Mouse (Mus musculus) lung, embryonic 14.5 days (tissue): ENCODE results near the gene Zfp524. TPM values are rescaled to one million over a fixed set of nuclear protein-coding genes. Genes with fewer than 3 reads are reported as not detected.

Experiments
- ATAC-seq: fragments of 200-750 bp; cut with Nextera tagmentation; 2 replicates; pipeline ENCODE4 v1.8.0; 2017; ENCODE audit warnings: mild to moderate bottlenecking, moderate TSS enrichment, moderate library complexity; ENCODE audit not compliant: insufficient read depth
- DNase-seq: peaks from one replicate; pipeline ENCODE4 v3.0.0-alpha.2; 2015
- H3K27ac ChIP-seq: fragments of 300-500 bp; sonication (generic); 2 replicates; pipeline ENCODE4 v1.5.1; 2014; ENCODE audit warnings: low read depth, mild to moderate bottlenecking, moderate library complexity
- H3K27me3 ChIP-seq: fragments of 300-500 bp; sonication (generic); 2 replicates; pipeline ENCODE4 v1.6.1; 2014; ENCODE audit warnings: low read length, control low read depth; ENCODE audit not compliant: insufficient read depth
- H3K36me3 ChIP-seq: fragments of 300-500 bp; sonication (generic); 2 replicates; pipeline ENCODE4 v1.6.1; 2014; ENCODE audit warnings: control low read depth; ENCODE audit not compliant: insufficient read depth
- H3K4me1 ChIP-seq: fragments of 300-500 bp; sonication (generic); 2 replicates; pipeline ENCODE4 v1.6.1; 2014; ENCODE audit warnings: antibody characterized with exemption, control low read depth; ENCODE audit not compliant: insufficient read depth
- H3K4me2 ChIP-seq: fragments of 300-500 bp; sonication (generic); 2 replicates; pipeline ENCODE4 v1.6.1; 2014; ENCODE audit warnings: mild to moderate bottlenecking
- H3K4me3 ChIP-seq: fragments of 300-500 bp; sonication (generic); 2 replicates; pipeline ENCODE4 v1.5.1; 2014; ENCODE audit warnings: low read depth, low read length
- H3K9ac ChIP-seq: fragments of 300-500 bp; sonication (generic); 2 replicates; pipeline ENCODE4 v1.6.1; 2014
- H3K9me3 ChIP-seq: fragments of 300-500 bp; sonication (generic); 2 replicates; pipeline ENCODE4 v1.6.1; 2016; ENCODE audit warnings: low read depth, low read length, control low read depth
- CTCF ChIP-seq: IDR thresholded peaks from 2 replicates; pipeline ENCODE4 v1.5.1; 2016; ENCODE audit warnings: antibody characterized with exemption, low read depth
- WGBS: fragments of 180-500 bp; shearing (Covaris S2); extraction: QIAGEN DNeasy Blood & Tissue Kit; methylation state at CpG from one replicate; pipeline ENCODE4 v1.1.7; 2014; 5-methylcytosine and 5-hydroxymethylcytosine counted together
- polyA plus RNA-seq: library from polyadenylated mRNA; unstranded; fragments of >200 nt; fragmentation: Nextera tagmentation; extraction: Ambion mirVana; gene quantifications from 2 replicates; pipeline ENCODE4 v1.2.1, GENCODE M21; 2014

Zfp524 gene
- polyA plus RNA-seq, 1 experiment from 2014 or later: 13.6 TPM

DNA sequence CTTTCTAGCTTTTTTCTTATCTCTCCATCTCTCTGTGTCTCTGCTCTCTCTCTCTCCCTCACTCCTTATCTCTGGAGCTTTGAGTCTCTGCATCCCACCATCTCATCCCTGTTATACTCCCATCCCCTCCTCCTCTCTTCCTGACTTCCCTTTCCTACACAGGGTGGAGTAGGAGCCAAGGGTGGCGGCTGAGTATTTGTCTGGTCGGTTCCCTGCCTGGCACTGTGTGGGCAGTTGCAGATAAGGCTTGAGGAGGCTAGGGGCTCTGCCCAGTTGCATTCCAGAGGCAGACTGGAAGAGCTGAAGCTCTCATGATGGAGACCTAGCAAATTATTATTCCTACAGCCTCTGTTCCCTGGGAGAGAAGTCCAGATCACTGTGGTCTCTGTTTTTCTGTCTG, 26.0 kb upstream of the Zfp524 start:
- Histone ChIP-seq H3K36me3 (peaks cover 16% of the 10 kb centered on the region), H3K27ac (no peak overlapping the region), H3K9me3 (no peaks in the 10 kb centered on the region; the same call in 1 of the 2 replicates), H3K4me2 (no peak overlapping the region), H3K27me3 (no peaks in the 10 kb centered on the region), H3K4me1 (no peaks in the 10 kb centered on the region), H3K4me3 (no peak overlapping the region), H3K9ac (no peak overlapping the region)
- ATAC-seq: no peak
- WGBS: 39% methylated on average over 2 of the region's 2 CpGs
- DNase-seq: no peak
- TF ChIP-seq CTCF: no peak

DNA sequence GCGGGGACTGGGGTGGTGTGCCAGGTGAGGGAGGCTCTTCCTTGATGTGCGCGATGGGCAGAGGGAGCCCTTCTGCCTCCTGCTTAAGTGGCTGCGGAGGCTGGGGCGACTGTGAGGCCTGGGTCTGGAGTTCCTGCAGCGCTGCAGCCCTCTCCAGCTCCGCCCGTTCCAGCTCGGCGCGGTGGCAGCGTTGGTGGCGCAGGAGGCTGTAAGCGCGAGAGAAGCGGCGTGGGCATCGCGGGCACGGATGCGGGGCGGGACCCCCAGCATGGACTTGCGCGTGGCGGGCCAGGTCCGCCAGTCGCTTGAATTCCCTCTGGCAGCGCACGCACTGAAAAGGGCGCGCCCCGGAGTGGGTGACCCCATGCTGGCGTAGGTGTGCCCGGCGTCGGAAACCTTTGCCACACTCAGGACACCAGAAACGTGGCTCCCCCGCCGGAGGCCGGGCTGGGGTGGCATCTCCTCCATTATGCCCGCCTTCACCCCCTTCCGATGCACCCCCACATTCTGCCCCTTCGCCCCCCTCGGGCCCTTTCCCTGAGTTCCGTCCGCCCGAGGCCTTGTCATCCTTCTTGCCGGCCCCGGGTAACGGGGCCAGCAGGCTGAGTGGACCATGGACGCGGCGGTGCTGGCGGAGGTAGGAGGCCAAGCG, 20.7 kb upstream of the Zfp524 start:
- 46% methylated on average over 55 of the region's 55 CpGs for WGBS
- Histone ChIP-seq H3K4me3 (0 out of 2 replicates have a peak overlapping the region, but pooled peaks have one; percentile 4), H3K9me3 (peaks cover 6% of the 10 kb centered on the region; the same call in 1 of the 2 replicates), H3K27ac (no peak overlapping the region), H3K4me2 (peak overlapping the region; percentile 8; the same call in 1 of the 2 replicates), H3K27me3 (0 out of 2 replicates have a peak, but pooled peaks cover 3% of the 10 kb centered on the region), H3K4me1 (peaks cover 9% of the 10 kb centered on the region; the same call in 1 of the 2 replicates), H3K36me3 (peaks cover 24% of the 10 kb centered on the region), H3K9ac (no peak overlapping the region)
- DNase-seq (no peak), ATAC-seq (no peak)
- TF ChIP-seq CTCF: no peak

DNA sequence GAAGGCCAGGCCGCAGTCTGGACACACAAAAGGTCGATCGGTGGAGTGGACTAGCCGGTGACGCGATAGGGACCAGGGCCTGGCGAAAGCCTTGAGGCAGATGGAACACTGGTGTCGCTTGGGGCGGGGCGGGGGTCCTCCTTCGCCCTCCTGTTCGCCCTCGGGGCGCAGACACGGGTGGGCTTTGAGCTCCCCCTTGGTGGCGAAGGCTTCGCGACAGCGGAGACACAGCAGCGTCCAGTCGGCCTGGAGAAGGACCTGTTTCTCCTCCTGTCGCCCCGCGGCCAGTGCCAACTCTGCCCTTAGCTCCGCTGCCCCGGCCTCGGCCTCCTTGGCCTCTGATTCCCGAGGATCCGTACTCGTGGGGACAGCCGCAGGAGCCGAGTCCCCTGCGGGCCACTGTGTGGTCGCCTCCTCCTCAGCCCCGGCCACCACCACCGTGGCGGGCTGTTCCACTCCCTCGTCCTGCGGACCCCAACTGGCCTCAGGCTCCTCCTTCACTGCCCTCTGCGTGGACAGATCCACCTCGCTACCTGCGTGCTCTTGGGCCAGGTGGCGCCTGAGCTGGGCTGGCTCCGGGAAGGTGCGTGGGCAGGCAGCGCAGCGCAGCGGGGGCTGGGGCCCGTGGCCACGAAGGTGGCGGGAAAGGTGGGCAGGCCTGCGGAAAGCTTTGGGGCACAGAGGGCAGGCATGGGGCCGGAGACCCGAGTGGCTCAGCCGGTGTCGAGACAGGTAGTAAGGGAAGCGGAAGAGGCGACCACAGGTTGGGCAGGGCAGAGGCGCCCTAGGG, 20.0 kb upstream of the Zfp524 start:
- peaks cover 6% of the 10 kb centered on the region; the same call in 1 of the 2 replicates for H3K9me3 ChIP-seq
- peak overlapping the region; percentile 67 for H3K4me3 ChIP-seq
- H3K4me1 ChIP-seq: peaks cover 9% of the 10 kb centered on the region; the same call in 1 of the 2 replicates
- WGBS: 53% methylated on average over 59 of the region's 59 CpGs
- no peak overlapping the region for H3K9ac ChIP-seq
- no peak for TF ChIP-seq CTCF
- H3K27me3 ChIP-seq: 0 out of 2 replicates have a peak, but pooled peaks cover 3% of the 10 kb centered on the region
- no peak for ATAC-seq
- DNase-seq: no peak
- H3K27ac ChIP-seq: no peak overlapping the region
- peaks cover 24% of the 10 kb centered on the region for H3K36me3 ChIP-seq
- peak overlapping the region; percentile 66; the same call in 1 of the 2 replicates for H3K4me2 ChIP-seq

DNA sequence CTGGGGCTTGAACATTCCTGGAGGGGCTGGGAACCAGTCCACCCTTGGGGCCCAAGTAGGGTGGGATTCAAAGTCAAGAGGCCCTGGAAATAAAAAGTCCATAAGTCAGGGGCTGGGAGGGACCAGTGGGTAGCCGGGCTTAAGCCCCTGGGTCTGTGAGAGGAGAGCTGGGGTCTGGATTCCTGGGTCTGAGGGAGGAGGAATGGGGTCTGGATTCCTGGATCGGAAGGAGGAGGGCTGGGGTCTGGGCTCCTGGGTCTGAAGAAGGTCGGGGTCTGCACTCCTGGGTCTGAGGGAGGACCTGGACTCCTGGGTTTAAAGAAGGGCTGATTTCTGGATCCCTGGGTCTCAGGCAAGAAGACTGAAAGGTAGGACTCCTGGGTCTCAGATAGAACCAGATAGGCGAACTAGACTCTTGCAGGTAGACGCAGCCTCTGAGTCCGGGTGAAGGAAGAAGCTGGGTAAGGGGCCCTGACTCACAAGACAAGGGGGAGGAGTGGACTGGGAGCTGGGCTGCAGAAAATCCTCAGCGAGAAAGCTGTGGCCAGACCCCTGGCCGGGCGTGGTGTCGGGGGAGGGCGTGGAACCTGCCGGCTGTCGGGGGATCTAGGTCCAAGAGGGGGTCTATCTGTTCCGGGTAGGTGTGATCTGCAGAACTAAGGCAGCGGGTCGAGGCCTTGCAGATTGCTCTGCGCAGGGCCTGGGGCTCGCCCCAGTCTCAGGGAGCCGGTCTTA, 18.8 kb upstream of the Zfp524 start:
- TF ChIP-seq CTCF: no peak
- H3K27me3 ChIP-seq: 0 out of 2 replicates have a peak, but pooled peaks cover 3% of the 10 kb centered on the region
- H3K4me3 ChIP-seq: peak overlapping the region; percentile 67
- H3K4me1 ChIP-seq: peaks cover 9% of the 10 kb centered on the region; the same call in 1 of the 2 replicates
- H3K36me3 ChIP-seq: peaks cover 24% of the 10 kb centered on the region
- peak overlapping the region; percentile 66 for H3K4me2 ChIP-seq
- peaks cover 6% of the 10 kb centered on the region; the same call in 1 of the 2 replicates for H3K9me3 ChIP-seq
- peak overlapping the region; percentile 85 for H3K9ac ChIP-seq
- H3K27ac ChIP-seq: peak overlapping the region; percentile 74; the same call in 1 of the 2 replicates
- 7% methylated on average over 19 of the region's 19 CpGs for WGBS
- DNase-seq (no peak), ATAC-seq (peak; percentile 13; the same call in 1 of the 2 replicates)

DNA sequence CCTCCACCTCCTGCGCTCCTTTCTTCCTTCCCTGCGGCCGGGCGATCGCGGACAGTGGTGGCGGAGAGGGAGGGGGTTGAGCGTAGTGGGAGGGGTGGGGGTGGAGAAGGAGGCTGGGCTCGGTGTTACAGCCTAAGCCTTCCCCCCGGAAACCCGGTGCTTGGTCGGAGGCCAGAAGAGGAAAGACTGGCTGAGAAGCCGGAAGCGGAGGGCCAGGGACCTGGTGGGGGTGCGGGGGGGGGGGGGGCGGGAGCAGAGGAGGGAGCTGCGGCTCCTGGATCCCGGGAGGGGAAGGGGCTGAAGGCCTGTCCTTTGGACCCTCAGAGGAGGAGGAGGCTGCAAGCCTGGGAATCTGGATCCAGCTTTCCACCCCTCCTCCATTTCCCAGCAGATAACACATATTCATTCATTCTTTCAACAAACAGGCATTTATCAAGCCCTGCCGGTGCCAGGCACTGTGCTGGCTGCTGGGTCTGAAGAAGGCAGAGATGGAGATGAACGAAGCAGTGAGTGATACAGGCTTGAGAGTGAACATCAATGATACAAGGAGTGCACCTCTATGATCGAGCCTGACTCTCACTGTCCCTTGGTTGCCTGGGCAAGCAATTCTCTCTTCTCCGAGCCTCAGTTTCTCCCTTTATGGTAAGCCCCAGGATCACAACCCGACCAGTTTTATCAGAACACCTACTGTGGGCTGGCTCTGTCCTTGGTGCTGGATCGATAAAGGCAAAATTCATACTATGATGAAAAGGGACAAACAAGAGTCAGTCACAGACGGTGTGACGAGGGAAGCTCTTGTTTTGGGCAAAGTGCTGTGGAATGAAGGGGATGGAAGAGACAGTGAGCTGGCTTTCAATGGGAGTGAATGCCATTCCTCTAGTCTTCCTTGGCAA, 18.0 kb upstream of the Zfp524 start, which contains the start of gene Zfp579:
Zfp579 (minus strand) TSS at position 156 of the 893 bp plus-strand sequence.
- Histone ChIP-seq H3K9ac (peak within 1 kb of the TSS; percentile 85), H3K36me3 (peaks cover 24% of the 10 kb centered on the region), H3K27me3 (0 out of 2 replicates have a peak, but pooled peaks cover 3% of the 10 kb centered on the region), H3K9me3 (peaks cover 6% of the 10 kb centered on the region; the same call in 1 of the 2 replicates), H3K27ac (peak within 1 kb of the TSS; percentile 74), H3K4me1 (peaks cover 9% of the 10 kb centered on the region; the same call in 1 of the 2 replicates), H3K4me2 (peak within 1 kb of the TSS; percentile 66), H3K4me3 (peak within 1 kb of the TSS; percentile 67)
- peak; percentile 95 for DNase-seq
- ATAC-seq: peak; percentile 89
- WGBS: 5% methylated on average over 15 of the region's 26 CpGs
- no peak for TF ChIP-seq CTCF

DNA sequence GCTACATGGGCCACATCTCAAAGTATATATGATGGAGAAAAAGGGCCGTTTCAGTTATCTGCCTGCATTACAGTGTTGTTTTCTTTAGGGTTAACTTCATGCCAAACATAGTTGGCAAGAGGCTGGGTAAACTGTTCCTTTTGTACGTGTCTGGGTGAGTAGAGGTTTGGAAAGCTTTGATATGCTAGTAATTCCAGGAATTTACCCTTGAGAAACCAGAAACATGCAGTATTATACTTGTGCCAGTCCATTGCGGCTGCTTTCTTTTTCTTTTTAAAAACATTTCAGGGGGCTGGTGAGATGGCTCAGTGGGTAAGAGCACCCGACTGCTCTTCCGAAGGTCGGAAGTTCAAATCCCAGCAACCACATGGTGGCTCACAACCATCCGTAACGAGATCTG, 17.3 kb upstream of the Zfp524 start:
- no peak for ATAC-seq
- WGBS: 57% methylated on average over 6 of the region's 8 CpGs

More for the DNA sequence above, 17.3 kb upstream of the Zfp524 start:
- Histone ChIP-seq H3K9me3 (peaks cover 6% of the 10 kb centered on the region; the same call in 1 of the 2 replicates), H3K4me2 (peak overlapping the region; percentile 66), H3K27ac (peak overlapping the region; percentile 74), H3K9ac (no peak overlapping the region), H3K4me3 (peak overlapping the region; percentile 67), H3K4me1 (peaks cover 9% of the 10 kb centered on the region; the same call in 1 of the 2 replicates), H3K27me3 (0 out of 2 replicates have a peak, but pooled peaks cover 3% of the 10 kb centered on the region), H3K36me3 (peaks cover 20% of the 10 kb centered on the region)
- no peak for TF ChIP-seq CTCF
- peak; percentile 33 for DNase-seq
